Mouse (Mus musculus): Measurements from ENCODE around the gene Olfr808. TPM values are rescaled to one million over a fixed set of nuclear protein-coding genes. Genes with fewer than 3 reads are reported as not detected.

Olfr808 gene
- polyA plus RNA-seq (2012; rRNA removed; ENCODE audit: low replicate concordance), result not detected in 2 replicates

DNA sequence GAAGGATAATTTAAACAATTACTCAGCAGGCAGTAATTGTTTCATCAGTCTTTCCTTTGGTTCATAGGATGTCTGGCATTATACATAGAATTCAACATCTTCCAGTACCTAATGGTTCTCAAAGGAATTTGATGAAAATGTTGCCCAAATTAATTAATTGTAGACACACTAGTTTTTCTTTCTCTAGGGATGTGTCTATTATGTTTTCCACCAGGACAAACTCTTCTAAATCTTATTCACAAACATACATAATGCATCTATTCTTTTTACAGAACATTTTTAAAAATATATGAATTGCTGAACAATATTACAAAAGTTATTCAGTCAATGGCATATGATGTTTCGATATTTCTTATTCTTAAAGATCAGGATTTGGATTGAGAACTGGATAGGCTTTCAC, at the start of gene Olfr808:
Gene Olfr808 (plus strand): TSS at position 301 of the 400 bp plus-strand sequence.

GRCm38 (mm10) chr10:129729275-129729674, 36.0 kb upstream of the Olfr808 start, which contains the start of gene Olfr805:
Olfr805 (minus strand) TSS chr10:129729375.

GRCm38 (mm10) chr10:129741821-129742220, 23.5 kb upstream of the Olfr808 start, which contains the start of gene Olfr806:
Olfr806 (minus strand) TSS chr10:129741921.

GRCm38 (mm10) chr10:129757693-129758092, 7.6 kb upstream of the Olfr808 start, which contains the start of gene Olfr807:
Olfr807 (minus strand) TSS chr10:129757793.

DNA sequence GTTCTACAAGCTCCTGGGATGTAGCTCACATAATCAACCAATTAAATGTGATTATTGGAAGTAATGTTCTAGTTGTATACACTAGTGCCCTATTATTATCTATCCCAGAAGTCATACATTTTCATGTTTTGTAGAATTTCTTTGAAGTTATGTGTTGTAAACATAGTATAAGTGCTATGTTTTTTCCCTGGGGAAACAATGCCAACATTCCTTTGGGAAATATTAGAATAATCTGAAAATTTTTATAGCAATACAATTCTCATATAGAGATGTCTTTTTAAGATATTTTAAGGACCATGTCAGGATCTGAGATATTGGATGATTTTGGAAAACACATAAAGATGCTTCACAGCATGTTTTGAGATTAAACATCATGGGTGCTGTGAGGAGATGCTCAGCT, 9.1 kb downstream of the Olfr808 start, which contains the start of gene Olfr809:
Gene Olfr809 (plus strand): TSS at position 301 of the 400 bp plus-strand sequence.

GRCm38 (mm10) chr10:129794817-129795216, 29.5 kb downstream of the Olfr808 start, which contains the start of gene Olfr810:
Olfr810 (minus strand) TSS chr10:129794917.

GRCm38 (mm10) chr10:129804296-129804695, 39.0 kb downstream of the Olfr808 start, which contains the start of gene Olfr811:
Olfr811 (minus strand) TSS chr10:129804396.

Other genes starting within 250 kb of the Olfr808 start
- gene Olfr791, start 243.7 kb upstream of the Olfr808 start, polyA plus RNA-seq (2012; rRNA removed; ENCODE audit: low replicate concordance), result not detected in 2 replicates
- not detected in 2 replicates for gene Olfr792, start 226.3 kb upstream of the Olfr808 start, polyA plus RNA-seq (2012; rRNA removed; ENCODE audit: low replicate concordance)
- gene Olfr794, start 197.8 kb upstream of the Olfr808 start, polyA plus RNA-seq (2012; rRNA removed; ENCODE audit: low replicate concordance), result not detected in 2 replicates
- not detected in 2 replicates for gene Olfr796, start 152.9 kb upstream of the Olfr808 start, polyA plus RNA-seq (2012; rRNA removed; ENCODE audit: low replicate concordance)
- not detected in 2 replicates for gene Olfr798, start 137.5 kb upstream of the Olfr808 start, polyA plus RNA-seq (2012; rRNA removed; ENCODE audit: low replicate concordance)
- gene Olfr799, start 128.0 kb upstream of the Olfr808 start, polyA plus RNA-seq (2012; rRNA removed; ENCODE audit: low replicate concordance), result not detected in 2 replicates
- not detected in 2 replicates for gene Olfr800, start 107.8 kb upstream of the Olfr808 start, polyA plus RNA-seq (2012; rRNA removed; ENCODE audit: low replicate concordance)
- not detected in 2 replicates for gene Olfr801, start 91.6 kb upstream of the Olfr808 start, polyA plus RNA-seq (2012; rRNA removed; ENCODE audit: low replicate concordance)
- not detected in 2 replicates for gene Olfr802, start 77.3 kb upstream of the Olfr808 start, polyA plus RNA-seq (2012; rRNA removed; ENCODE audit: low replicate concordance)
- gene Olfr803, start 71.2 kb upstream of the Olfr808 start, polyA plus RNA-seq (2012; rRNA removed; ENCODE audit: low replicate concordance), result not detected in 2 replicates
- gene Olfr804, start 62.3 kb upstream of the Olfr808 start, polyA plus RNA-seq (2012; rRNA removed; ENCODE audit: low replicate concordance), result not detected in 2 replicates
- not detected in 2 replicates for gene Olfr805, start 36.1 kb upstream of the Olfr808 start, polyA plus RNA-seq (2012; rRNA removed; ENCODE audit: low replicate concordance)
- not detected in 2 replicates for gene Olfr806, start 23.6 kb upstream of the Olfr808 start, polyA plus RNA-seq (2012; rRNA removed; ENCODE audit: low replicate concordance)
- not detected in 2 replicates for gene Olfr807, start 7.7 kb upstream of the Olfr808 start, polyA plus RNA-seq (2012; rRNA removed; ENCODE audit: low replicate concordance)
- not detected in 2 replicates for gene Olfr809, start 9.2 kb downstream of the Olfr808 start, polyA plus RNA-seq (2012; rRNA removed; ENCODE audit: low replicate concordance)
- gene Olfr810, start 29.4 kb downstream of the Olfr808 start, polyA plus RNA-seq (2012; rRNA removed; ENCODE audit: low replicate concordance), result not detected in 2 replicates
- not detected in 2 replicates for gene Olfr811, start 38.9 kb downstream of the Olfr808 start, polyA plus RNA-seq (2012; rRNA removed; ENCODE audit: low replicate concordance)
- gene Olfr812, start 80.6 kb downstream of the Olfr808 start, polyA plus RNA-seq (2012; rRNA removed; ENCODE audit: low replicate concordance), result not detected in 2 replicates
- gene Olfr813, start 89.9 kb downstream of the Olfr808 start, polyA plus RNA-seq (2012; rRNA removed; ENCODE audit: low replicate concordance), result not detected in 2 replicates
- not detected in 2 replicates for gene Olfr814, start 114.4 kb downstream of the Olfr808 start, polyA plus RNA-seq (2012; rRNA removed; ENCODE audit: low replicate concordance)
- not detected in 2 replicates for gene Olfr815, start 140.4 kb downstream of the Olfr808 start, polyA plus RNA-seq (2012; rRNA removed; ENCODE audit: low replicate concordance)
- not detected in 2 replicates for gene Olfr816, start 150.1 kb downstream of the Olfr808 start, polyA plus RNA-seq (2012; rRNA removed; ENCODE audit: low replicate concordance)
- not detected in 2 replicates for gene Olfr818, start 183.6 kb downstream of the Olfr808 start, polyA plus RNA-seq (2012; rRNA removed; ENCODE audit: low replicate concordance)
- gene Olfr819, start 201.8 kb downstream of the Olfr808 start, polyA plus RNA-seq (2012; rRNA removed; ENCODE audit: low replicate concordance), result not detected in 2 replicates
- not detected in 2 replicates for gene Olfr247, start 210.7 kb downstream of the Olfr808 start, polyA plus RNA-seq (2012; rRNA removed; ENCODE audit: low replicate concordance)
- gene Gm10310, start 219.6 kb downstream of the Olfr808 start, polyA plus RNA-seq (2012; rRNA removed; ENCODE audit: low replicate concordance), result not detected in 2 replicates
- gene Olfr820, start 247.1 kb downstream of the Olfr808 start, polyA plus RNA-seq (2012; rRNA removed; ENCODE audit: low replicate concordance), result not detected in 2 replicates

All from mammary gland, adult 2 months (tissue).